Mouse (Mus musculus): ENCODE measurements around the gene Peli3.
"Not testable (repeated sequence)": the region's sequence is repeated elsewhere in the genome, so short reads cannot be mapped to it uniquely, and the experiment has no call there.

Gene Peli3

DNA sequence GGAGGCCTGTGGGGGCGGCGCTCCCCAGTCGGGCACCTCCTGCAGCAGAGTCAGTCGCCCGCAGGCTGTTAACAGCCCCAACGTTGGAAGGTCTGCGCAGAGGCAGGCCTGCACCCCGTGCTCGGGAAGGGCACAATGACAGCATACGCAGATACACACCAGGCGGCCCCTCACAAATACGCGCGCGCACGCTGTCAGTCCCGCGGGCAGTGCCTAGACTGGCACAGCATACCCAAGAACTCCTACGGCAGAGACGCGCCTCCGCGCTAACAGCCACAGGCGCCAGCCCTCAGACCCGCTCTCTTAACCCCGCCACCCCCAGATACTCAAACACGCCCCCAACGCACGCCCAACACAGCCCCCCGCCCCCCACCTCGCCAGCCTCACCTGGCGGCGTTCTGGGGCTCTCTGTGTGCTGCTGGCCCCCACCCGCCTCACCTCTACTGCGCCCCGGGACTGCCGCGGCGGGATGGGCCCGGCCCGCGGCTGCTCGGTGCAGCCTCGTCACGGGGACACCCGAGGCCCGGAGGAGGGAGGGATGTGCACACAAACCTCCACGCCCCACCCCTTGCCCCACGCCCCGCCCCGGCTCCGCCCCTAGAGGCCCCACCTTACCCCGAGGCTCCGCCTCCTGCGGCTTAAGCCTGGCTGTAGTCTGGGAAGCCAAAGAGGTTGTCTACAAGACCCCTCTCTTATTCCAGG is at the start of gene Peli3:
Gene Peli3, minus strand, starts transcription at position 577 of the 702 bp plus-strand sequence.
- DNase-seq (ENCODE audit: low spot score), result peak; percentile 36

DNA sequence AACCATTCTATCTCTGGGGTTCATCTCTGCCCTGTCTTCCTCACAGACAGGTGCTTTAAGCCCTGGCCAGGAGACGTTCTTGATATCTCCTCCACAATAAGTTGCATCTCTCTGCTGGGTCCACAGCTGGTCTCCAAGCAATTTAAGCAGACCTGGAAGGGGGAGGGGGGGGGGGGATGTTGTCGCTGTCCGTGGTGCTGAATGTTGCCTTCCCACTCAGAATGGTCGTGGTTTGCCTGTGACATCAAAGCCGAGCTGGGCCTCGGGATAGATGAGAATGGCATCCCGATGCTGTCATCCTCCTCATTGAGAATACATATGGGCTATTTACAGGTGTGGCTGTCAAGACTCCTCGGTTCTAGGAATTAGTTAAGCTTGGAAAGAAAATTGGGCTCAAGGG is 49.4 kb upstream of the Peli3 start:
- DNase-seq (ENCODE audit: low spot score), result no peak

- DNase-seq (ENCODE audit: low spot score), result no peak
Observed at GRCm38 (mm10) chr19:4990716-4991115, 47.8 kb upstream of the Peli3 start.

- DNase-seq (ENCODE audit: low spot score), result no peak
Observed at GRCm38 (mm10) chr19:4990256-4990625, 47.3 kb upstream of the Peli3 start, which contains the start of gene Npas4. TSS of gene Npas4 (minus strand) at chr19:4990316.

GRCm38 (mm10) chr19:4989434-4990255 is 46.7 kb upstream of the Peli3 start:
- DNase-seq (ENCODE audit: low spot score), result no peak

- DNase-seq (ENCODE audit: low spot score), result peak; percentile 43
Observed at GRCm38 (mm10) chr19:4989013-4989412, 46.1 kb upstream of the Peli3 start.

- peak; percentile 50 for DNase-seq (ENCODE audit: low spot score)
Observed at GRCm38 (mm10) chr19:4981767-4982166, 38.8 kb upstream of the Peli3 start.

- DNase-seq (ENCODE audit: low spot score), result no peak
Observed at GRCm38 (mm10) chr19:4968236-4968635, 25.3 kb upstream of the Peli3 start.

GRCm38 (mm10) chr19:4961928-4962601 is 19.1 kb upstream of the Peli3 start, which contains the start of gene Mrpl11:
TSS of gene Mrpl11 (plus strand) at chr19:4962147.
- peak; percentile 97 for DNase-seq (ENCODE audit: low spot score)

GRCm38 (mm10) chr19:4948641-4949040 is 5.7 kb upstream of the Peli3 start:
- DNase-seq (ENCODE audit: low spot score), result not testable (repeated sequence)

- DNase-seq (ENCODE audit: low spot score), result no peak
Observed at GRCm38 (mm10) chr19:4945540-4945939, 2.6 kb upstream of the Peli3 start.

GRCm38 (mm10) chr19:4943253-4943588 is 294 bp upstream of the Peli3 start:
- no peak for DNase-seq (ENCODE audit: low spot score)

- no peak for DNase-seq (ENCODE audit: low spot score)
Observed at GRCm38 (mm10) chr19:4937444-4938310, 5.2 kb downstream of the Peli3 start.

DNA sequence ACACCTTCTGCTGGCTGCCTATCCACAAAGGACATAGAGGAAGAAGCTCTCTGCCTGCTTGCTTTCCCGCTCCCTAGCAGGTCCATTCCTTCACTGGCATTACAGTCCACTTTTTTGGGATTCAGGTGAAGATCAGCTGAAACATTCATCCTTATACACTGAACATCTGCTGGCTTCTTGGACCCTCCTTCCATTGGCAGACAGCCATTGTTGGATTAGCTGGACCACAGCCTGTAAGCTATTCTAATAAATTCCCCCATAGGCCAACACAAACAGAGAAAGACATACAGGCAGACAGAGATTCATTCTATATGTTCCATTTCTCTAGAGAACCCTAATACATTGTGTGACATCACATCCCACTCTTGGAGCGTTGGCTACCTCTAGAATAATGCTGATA is 6.0 kb downstream of the Peli3 start:
- no peak for DNase-seq (ENCODE audit: low spot score)

- DNase-seq (ENCODE audit: low spot score), result no peak
Observed at GRCm38 (mm10) chr19:4928781-4929180, 14.1 kb downstream of the Peli3 start.

- peak; percentile 97 for DNase-seq (ENCODE audit: low spot score)
Observed at GRCm38 (mm10) chr19:4927904-4928531, 14.9 kb downstream of the Peli3 start, which contains the start of gene Dpp3. TSS of gene Dpp3 (minus strand) at chr19:4928287.

DNA sequence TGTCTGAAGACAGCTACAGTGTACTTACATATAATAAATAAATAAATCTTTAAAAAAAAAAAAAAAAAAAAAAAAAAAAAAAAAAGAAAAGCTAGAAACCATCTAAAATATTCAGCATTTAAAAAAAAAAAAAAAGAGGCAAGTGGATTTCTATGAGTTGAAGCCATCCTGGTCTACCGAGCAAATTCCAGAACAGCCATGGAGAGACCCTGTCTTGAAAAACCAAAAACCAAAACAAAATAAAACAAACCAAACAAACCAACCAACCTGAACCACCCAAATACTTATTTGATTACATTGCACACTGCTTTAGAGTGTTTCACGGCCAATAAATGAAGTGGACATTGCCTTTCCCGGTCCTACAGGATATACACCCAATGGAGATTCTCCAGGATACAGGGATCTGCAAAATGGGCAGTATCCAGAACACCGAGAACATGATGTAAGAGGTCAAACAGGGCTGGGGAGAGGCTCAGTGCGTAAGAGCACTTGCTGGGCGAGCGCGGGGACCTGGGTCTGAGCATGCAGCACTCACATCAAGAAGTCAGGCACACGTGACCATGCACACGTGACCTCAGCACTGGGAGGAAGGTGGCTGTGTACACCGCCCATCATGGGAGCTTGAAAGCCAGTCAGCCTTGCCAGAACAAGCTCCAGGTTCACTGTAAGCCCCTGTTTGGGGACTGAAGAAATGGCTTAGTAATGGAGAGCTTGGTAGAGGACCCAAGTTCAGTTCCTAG is 17.6 kb downstream of the Peli3 start:
- no peak for DNase-seq (ENCODE audit: low spot score)

DNA sequence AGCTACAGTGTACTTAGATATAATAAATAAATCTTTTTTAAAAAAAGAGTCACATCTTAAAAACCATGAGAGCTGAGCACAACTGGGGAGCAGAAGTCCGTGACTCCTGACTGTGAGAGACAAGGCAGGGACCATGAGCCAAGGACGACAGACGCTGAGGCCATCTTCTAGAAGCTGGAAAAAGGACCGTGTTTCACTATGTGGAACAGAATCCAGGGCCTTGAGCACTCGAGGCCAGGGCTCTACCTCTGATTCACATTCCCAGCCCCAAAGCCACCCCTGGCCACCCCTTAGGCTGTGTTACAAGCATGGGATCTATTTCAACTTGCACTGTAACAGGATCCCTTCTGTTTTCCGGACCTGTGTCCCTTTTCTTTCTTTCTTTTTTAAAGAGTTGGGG is 23.3 kb downstream of the Peli3 start:
- DNase-seq (ENCODE audit: low spot score), result no peak

GRCm38 (mm10) chr19:4916827-4917226 is 26.1 kb downstream of the Peli3 start:
- DNase-seq (ENCODE audit: low spot score), result no peak

- DNase-seq (ENCODE audit: low spot score), result no peak
Observed at GRCm38 (mm10) chr19:4915924-4916603, 26.9 kb downstream of the Peli3 start.
